Mouse (Mus musculus): Measurements from ENCODE around the gene Nts.
"Not testable (repeated sequence)": the region's sequence is repeated elsewhere in the genome, so short reads cannot be mapped to it uniquely, and the experiment has no call there.

Gene Nts

DNA sequence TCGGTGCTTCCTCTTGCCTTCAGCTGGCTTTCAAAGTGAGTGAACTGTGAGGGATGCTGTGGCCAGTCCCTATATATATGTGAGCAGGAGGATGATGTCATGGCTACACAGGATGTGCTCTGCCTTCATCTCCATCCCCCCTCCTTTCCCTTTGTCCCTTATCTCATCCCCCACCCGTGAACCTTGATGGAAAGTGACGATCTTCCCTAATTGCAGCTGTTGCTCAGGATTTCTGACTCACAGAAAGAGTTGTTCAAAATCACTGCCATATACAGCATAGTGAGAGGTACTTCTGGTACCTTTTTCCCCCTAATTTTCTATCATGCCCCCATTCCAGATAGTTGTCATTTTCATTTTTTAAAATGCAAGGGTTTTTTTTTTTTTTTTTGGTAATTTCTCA is at the start of gene Nts:
Gene Nts, minus strand, starts transcription at position 101 of the 400 bp plus-strand sequence.
- DNase-seq (ENCODE audit: low read depth) = no peak

DNA sequence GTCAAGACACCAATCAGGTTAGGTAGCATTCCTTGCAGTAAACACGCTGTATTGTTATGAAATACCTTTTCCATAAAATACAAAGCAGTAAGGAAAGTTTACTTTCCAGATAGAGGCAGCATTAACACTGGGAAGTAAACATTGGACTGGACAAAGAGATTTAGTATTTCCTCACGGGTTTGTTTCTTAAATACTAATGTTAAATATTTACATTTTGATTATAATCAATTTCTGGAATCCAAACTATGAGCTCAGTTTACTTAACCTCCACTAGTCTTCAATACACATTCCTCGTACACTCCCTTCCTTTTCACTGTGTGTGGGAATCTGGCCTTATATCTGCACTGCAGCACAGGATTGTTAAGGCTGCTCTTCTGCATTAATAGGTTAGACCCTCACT is 37.6 kb upstream of the Nts start:
- DNase-seq (ENCODE audit: low read depth) = no peak

DNA sequence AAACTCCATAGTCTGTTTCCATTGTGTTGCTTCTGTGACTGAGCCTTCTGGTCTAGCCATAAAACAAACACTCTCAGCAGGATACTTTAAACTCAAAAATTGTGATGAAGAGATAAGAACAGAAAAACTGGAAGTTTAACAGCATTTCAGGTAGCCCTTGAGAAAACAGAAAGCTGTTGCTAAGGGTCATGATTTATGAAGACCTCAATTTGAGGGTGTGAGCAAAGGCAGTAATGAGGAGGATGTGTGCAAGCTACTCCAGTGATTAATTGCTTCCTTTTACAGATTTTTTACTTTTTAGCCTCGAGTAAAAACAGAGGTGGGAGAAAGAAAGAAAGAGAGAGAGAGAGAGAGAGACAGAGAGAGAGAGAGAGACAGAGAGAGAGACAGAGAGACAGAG is 23.9 kb upstream of the Nts start:
- DNase-seq (ENCODE audit: low read depth) = no peak

DNA sequence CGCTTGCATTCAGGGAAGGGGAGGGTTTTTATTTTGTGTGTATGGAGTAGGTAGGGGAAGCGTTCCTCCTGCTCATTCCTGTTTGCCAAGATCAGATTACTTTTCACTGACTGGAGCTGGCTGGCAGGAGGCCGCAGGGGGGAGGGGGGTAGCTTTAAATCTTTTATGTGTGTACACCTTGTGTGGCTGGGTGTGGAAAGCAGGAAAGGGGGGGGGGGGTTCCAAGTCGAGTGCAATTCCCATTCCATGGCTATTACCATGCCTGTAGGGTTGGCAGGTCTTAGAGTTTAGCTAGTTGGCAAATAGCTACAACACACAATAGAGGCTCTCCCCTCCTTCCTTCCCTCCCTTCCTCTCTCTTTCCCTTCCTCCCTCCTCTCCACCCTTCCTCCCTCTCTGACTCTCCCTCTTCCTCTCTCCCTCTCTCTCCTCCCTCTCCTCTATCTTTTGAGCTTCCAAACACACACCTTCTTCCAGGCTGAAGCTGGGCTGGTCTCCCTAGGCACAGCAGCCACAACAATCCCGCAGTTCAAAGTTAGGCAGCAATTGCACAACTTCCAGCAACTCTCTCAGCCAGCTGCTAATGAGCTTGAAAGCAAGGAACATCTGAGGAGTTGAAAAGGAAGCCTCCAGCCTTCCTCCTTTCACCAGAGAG is 21.6 kb upstream of the Nts start, which contains the start of gene Rassf9:
Gene Rassf9, plus strand, starts transcription at position 416 of the 655 bp plus-strand sequence.
- no peak for DNase-seq (ENCODE audit: low read depth)

DNA sequence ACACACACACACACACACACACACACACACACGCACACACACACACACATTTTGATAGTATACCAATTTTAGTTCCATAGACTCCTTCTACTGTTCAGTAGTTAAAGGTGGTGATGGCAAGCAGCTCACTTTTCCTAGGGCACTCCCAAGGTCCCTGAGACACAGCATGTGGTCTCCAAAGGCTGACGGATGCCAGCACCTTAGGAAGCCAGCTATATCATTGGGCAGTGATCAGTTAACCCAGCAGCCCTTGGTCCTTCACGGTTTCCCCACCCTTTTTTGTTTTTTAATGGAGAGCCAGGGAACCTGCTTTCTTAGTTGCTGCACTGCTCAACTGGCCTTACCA is 21.1 kb upstream of the Nts start:
- no peak for DNase-seq (ENCODE audit: low read depth)

DNA sequence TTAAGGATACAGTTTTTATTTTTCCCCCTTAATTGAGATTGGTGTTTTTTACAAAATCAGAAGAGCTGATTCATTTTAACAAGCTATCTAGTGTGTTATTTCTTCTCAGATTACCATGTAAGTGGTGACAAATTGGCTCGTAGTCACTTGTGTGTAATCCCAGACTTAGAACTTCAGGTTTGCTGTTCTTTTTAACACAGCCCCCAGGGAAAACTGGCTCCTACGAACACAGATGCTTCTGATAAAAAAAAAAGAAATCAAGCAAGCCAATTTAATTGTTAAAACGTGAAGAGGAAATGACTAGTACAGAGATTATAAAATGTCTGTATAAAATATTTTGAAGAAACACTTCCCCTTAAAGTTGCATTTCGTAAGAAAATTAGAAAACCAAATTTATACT is 17.1 kb upstream of the Nts start:
- DNase-seq (ENCODE audit: low read depth) = no peak

DNA sequence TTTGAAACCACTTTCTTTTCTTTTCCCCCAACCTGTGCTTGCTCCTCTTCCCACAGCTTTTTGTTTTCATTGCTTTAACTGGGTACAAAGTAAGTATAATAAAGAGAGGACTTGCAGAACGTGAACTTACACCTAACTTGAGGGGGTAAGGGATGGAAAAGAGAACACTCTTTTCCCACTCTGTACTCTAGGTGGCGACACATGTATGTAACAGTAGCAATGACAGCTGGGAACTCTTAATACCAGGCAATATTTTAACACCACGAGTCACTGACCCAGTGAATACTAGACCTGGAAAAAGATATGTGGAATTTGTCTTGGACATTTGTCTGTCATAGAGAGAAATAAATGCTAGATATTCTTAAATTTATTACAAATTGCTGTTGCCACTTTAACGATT is 8.5 kb upstream of the Nts start:
- DNase-seq (ENCODE audit: low read depth) = peak; percentile 28

DNA sequence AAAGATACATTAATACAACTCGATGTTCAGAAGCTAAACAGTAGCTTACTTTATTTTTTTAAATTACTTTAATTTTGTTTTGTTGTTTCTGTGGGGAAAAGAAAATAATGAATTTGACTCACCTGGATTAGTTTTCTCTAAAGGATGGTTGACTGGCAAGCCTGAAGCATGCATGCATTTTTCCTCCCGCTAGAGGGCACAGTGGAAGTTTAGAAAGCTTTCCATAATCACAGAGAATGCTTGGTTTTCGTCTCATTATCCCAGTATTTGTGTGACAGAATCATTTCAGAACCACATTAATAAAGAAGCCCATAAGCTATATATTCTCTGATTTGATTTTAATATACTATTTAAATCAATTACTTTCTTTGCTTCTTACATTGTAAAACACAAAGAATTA is 1.5 kb upstream of the Nts start:
- no peak for DNase-seq (ENCODE audit: low read depth)

DNA sequence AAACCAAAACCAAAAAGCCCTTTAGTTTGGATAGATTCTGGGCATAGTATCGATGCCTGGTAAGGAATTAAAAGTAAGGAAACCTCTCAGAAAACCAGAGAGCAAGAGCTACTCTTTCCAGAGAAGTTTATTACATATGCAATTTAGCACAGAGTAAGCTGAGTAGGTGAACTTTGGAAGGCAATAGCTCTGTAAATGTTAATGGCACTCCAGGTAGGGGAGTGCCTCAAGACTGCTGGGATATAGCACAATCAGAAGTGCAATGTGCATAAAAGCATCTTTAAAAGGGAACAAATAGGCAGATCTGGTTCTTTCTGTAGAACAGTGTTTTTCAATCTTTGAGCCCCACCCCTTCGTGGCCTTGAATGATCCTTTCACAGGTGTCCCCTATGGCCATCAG is 20.9 kb downstream of the Nts start:
- DNase-seq (ENCODE audit: low read depth) = no peak

DNA sequence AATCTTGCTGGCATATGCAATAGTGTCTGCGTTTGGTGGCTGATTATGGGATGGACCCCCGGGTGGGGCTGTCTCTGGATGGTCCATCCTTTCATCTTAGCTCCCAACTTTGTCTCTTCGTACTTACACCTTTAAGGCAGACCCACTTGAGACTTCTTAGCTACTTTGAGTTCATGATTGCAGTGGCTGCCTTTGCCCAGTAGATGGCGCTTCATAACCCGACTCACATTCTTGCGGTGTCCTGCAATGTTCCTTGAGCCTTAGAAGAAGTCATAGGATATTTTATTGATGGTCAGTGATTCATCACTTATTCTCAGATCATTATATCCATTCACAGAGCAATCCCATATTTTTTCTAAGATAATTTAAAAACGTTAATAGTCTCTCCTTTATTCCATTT is 38.5 kb downstream of the Nts start:
- no peak for DNase-seq (ENCODE audit: low read depth)

DNA sequence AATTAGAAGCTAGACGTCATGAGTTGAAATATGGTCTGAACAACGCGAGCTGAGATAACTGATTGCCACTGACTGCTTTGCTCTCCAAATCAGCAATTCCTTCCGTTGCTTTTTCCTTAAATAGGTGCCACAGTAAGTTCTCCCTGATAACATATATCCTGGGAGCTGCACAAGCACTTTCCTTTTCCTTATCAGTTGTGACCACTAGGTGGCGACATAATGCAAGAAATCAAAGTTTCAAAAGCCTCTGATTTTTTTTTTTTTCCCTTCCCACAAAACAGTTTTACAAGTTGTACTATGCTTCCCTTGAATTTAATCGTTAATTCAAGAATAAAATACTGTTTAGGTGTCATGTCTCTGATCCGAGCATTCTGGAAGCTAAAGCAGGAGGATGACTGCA is 40.8 kb downstream of the Nts start:
- peak; percentile 27 for DNase-seq (ENCODE audit: low read depth)

DNA sequence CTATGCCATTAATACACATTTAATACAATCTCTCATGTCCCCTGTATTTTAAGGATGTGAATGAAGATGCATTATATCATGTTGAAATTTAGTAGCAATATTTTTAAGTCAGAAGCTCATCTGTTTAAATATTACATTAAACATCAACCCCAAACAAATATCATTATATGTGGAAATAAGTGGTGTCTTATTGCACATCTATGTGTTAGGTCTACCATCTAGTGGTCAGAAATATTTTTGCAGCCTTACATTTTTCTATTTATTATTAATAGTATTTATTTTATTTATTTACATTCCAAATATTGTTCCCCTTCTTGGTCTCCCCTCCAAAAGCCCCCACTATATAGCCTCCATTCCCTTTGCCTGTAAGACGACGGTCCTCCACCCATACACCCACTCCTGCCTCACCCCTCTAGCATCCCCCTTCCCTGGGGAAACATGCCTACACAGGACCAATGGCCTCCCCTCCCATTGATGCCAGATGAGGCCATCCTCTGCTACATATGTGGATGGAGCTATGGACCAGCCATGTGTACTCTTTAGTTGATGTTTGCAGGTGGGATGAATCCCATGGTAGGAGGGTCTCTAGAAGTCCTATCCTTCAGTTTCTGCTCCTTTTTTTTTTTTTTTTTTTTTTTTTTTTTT is 45.3 kb downstream of the Nts start:
- no peak for DNase-seq (ENCODE audit: low read depth)

DNA sequence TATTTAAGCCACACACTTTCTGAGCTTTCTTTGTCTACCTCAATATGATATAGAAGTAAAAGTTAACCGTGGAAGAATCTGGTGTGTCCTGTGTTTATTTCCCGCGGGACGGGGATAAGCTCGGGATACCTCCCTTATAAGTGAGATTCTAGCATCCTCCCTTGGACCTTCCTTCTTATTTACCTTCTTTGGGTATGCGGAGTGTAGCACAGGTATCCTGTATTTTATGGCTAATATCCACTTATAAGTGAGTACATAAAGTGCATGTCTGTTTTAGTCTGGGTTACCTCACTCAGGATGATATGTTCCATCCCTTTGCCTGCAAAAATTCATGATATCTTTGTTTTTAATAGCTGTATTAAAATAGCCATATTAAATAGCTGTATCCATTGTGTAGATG is 54.8 kb downstream of the Nts start:
- DNase-seq (ENCODE audit: low read depth) = not testable (repeated sequence)

DNA sequence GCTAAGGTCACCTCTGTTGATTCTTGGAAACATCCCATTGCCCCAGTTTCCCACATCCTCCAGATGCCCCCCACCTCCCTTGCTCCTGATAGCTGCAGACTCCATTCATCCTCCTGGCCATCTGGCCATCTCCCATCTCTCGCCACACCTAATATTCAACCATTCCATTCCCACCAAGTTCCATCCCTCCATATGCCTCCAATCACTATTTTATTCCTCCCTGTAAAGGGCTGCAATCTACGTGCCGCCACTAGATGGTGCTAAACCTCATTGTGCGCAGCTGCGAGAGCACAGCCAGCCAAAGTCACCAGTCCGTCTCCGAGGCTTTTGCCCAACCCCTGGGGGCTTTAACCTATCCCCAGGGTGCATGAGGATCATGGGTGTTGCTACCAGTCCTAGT is 55.2 kb downstream of the Nts start:
- not testable (repeated sequence) for DNase-seq (ENCODE audit: low read depth)
